Mouse (Mus musculus): ENCODE measurements around the gene Tcap.
A peak's percentile ranks its signal among the peaks of the same experiment; 100 is the strongest.

The Tcap gene

DNA sequence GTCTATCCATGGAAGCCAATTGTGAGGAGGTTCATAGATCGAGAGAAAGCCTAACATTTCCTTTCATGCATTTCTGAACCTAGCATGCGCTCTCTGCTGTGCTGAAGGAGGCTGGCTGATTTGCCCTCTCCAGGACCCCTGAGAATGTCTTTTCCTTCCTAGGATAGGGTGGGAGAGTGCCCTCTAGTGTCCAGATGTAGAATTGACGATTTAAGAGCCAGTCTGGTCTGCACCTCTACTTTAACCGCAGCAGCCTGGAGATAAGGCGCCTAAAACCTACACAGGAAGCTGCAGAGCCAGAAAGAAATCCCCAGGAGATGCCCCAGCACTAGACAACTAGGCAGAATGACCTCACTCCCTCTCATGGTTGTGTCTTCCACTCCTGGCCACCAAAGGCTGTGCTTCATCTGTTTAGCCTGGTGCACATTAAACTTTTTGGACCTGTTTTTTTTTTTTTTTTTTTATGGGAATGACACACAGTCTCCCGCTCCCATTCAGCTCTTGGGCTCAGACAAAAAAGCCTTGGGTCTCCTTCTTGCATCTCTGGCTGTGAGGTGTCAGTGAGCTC, 27.8 kb upstream of the Tcap start:
- peak; percentile 56 to 70 for DNase-seq

DNA sequence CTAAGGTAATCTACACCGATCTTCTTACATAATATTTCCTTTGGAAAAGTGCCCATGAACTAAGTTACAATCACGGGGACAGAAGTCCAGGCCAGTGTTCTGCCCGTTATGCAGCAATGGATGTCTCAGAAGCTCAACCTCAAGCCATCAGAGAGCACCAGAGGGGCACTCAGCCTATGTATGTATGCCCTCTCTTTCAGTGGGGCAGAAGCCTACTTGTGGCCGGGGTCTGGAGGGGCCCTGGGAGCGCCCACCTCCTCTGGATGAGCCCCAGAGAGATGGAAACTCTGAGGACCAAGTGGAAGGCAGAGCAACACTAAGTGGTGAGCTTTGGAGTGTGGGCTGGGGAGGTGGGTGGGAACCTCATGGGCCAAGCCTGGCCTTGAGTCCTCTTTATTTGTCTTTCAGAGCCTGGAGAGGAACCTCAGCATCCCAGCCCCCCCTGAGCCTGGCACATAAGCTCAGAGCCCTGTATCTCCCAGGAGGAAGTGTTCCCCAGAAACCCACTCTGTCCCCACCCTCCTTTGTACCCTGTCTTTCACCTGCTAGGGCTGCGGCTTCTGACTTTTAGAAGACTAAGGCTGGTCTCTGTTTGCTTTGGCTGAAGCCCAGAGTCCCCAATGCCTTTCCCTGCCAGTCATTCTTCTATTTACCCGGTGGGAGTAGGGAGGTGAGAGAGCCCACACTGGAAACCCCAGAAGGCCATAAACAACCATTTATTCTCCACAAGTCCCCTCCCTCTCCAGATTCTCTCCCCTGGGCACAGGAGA, 26.8 kb upstream of the Tcap start:
- DNase-seq: no peak

DNA sequence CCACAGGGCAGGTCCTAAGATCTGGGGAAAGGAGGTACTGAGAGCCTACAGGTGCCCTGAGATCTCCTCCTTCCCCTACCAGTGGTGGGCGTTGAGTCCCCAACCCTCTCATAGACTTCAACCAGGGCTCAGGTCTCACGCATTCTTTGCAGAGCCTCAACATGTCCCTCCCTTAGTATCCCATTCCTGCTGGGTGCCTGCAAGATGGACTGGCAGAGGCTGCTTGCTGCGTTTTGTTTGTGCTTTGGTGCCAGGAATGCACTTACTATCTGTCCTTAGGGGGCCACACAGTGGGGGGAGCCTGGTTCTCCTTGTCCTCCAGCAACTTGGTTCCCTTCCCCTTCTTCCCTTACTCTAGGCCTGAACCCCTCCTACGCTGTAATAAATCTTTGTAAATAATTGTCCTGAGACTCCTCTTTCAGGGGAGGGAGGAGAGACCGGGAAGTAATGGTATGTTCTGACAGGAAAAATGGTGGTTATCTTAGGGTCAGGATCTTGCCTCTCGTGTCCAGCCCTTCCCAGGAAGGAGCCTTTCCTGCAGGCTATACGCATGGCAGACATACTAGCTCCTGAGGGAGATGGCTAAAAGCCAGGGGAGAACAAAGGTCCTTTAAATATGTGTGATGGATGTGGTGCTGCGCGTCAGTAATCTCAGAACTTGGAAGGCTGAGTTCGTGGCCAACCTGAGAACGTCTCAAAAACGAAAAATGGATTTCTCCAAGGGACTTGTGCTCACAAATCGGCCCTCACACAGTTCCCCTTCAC, 26.0 kb upstream of the Tcap start:
- DNase-seq: peak in 1 of 2 experiments; percentile 50

DNA sequence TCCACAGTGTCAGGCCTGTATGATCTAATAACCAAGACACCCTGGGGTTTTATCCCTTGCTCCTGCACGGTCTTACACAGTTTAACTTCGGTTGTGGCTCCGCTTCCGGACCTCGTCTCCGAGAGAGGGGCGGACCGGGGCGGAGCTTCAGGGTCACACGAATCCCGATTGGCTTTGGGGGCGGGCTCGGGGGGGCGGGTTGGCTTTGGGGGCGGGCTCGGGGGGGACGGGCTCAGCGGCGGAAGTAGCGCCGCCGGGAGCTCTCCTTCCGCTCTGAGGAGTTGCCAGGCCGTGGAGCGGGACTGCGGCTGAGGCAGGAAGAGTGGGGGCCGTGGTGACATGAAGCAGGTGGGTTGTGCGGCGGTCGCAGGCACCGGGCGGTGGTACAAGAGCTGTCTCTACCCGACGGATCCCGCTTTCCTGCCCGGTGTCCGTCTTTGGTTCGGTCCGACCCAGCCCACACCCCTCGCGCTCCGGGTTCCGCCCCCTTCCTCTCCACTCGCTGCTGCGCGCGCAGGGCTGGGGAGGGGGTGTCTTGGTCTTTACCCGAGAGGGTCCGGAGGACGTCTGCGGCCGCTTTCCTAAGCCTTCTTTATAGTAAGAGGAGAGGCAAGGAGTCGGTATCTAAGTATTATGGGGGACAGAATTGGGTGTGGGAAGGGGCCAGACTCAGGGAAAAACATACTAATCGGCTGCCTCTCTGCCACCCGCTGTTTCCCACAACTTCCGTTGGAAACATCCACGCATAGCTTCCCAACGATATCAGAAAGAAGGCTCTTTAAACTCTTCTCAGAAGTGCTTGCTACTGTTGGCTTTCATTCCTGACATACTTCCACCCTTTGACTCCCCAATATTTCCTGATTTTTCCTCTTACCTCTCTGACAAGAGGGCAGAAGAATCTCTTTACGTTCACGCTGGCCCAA, 25.2 kb upstream of the Tcap start, which contains the start of gene Stard3:
TSS of gene Stard3 (plus strand) at position 208 of the 923 bp plus-strand sequence.
- DNase-seq: peak; percentile 95 to 97

DNA sequence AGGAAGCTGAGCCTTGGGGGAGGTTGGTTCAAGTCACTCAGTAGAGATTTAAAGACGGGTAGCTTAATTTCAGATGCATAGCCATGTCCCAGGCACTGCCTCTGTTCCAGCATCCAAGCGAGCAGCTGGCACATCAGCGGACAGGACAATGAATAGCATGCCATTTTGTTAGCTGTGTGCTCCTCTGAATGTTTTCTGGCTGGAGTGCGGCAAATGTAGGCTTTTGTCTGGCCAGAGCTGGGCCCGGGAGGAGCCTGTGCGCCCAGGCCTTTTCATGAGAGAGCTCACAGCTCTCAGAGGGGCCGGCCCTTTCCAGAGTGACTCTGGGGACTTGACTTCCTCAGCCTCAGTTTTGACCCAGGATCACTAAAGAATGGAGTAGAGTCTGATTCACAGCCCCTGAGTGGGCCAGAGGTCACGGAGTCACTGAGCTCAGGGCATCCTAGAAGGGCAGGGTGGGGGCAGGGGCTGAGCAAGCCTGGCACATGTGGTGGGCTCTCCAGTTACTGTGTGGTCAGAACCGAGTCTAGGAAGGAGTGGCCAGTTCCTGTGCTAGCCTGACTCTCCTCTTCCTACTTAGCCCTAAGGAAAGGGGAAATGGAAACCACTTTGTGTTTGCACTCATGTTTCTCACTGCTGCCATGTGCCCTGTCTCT, 22.6 kb upstream of the Tcap start:
- no peak for DNase-seq

DNA sequence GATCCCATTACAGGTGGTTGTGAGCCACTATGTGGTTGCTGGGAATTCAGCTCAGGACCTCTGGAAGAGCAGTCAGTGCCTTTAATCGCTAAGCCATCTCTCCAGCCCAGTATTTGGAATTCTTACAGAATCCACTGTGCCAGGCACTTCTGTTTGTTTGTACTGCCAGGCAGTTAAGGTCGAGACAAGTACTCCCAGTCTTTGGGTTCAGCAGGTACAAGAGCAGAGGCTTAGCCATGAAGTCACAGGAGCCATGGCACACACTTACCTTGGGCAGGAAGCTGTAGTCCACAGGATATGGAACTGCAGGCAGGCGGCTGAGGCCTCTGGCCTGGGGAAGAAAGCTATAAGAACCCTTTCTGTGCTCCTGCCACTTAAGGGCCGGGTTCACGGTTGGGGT, 19.8 kb upstream of the Tcap start:
- DNase-seq: no peak

DNA sequence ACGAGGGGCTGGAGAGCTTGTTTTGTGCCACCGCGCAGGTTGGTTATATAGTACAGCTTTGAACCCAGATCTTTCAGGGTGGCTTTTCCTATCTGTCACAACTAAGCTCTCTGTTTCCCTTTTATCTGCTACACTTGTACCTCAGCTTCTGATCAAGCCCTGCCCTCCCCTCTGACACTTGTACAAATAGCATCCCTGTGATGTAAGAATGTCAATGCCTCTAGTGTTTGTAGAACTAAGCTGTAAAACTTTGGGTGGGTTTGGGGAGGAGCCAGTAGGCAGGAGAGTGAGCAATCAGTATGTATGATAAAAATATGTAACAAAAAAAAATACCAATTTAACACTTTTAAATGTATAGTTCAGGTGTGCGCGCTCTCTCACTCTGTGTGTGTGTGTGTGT, 19.2 kb upstream of the Tcap start:
- no peak for DNase-seq

DNA sequence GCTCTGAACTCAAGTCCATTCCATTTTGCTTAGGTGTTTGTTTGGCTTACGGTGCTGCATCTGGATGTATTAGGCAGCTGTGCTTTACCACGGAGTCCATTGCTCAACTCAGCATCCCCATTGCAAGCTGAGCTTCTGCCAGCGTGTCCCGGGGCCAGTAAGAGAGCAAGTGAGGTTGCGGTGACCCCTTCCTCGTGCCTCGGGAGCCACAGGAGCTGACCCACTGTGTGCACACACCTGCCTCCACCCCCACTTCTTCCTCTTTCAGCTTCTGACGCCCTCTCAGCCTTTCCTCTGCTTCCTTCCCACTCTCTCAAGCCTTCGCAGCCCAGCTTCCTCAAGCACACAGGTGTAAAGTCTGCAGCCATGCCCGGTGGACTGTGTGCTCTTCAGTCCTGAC, 17.3 kb upstream of the Tcap start:
- DNase-seq: no peak

DNA sequence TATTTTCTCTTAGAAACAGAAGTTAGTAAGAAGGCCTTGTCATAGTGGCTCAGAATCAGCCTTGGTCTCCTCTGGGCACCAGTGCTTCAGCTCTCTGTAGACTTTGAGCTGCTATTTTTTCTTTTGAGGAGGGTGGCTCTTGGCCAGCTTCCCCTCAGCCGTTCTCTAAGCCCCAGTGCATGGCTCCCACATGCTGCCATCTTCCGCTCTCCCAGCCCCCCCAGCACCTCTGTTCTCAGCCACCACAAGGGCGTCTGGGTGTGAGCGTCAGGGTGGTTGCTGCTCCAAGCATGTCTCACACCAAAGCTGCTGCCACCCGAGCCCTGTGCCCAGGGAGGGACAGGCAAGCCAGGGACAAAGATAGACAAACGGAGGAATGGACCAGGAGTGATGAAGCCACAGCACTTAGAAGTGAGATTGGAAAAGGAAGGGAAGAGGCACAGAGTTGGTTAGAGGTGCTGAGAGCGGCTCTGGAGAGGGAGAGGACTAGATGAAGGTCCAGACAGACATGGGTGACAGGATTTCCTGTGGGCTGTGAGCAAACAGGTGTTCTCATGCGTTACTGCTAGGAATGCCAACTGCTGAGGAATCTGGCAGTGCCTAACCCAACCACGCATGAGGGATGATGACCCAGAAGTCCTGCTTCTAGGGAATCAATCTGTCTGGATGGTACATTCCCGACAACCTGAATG, 16.3 kb upstream of the Tcap start:
- no peak for DNase-seq

DNA sequence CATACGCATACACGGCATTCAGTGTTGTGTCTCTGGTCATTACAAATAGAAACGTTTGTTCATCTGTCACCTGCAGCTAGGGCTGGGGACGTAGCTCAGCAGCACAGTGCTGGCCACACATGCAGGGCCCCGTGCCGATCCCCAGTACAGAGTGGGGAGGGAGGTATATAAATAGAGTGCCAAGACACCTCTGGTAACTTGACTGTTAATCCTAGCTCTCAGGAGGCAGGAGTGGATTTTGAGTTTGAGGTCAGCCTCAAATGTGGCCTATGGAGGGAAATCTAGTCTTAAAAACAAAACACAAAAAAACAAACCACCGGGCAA, 15.8 kb upstream of the Tcap start:
- DNase-seq: no peak

DNA sequence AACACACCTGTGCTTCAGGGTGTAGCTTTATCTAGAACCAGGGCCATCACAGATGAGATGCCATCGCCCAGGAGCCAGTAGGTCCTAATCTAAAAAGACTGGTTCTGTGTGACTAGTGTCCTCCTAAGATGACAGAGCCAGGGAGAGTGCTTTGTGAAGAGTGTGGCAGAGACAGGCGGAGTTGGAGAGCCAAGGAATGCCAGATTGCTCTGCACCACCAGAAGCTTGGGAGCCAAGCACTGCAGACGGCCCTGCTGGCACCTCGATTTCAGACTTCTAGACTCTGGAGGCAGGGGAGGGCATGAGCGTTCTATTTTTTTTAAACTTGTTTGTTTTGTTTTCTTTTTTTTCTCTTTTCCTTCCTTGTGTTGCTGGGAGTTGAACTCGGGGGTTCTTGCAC, 14.3 kb upstream of the Tcap start:
- DNase-seq: no peak

DNA sequence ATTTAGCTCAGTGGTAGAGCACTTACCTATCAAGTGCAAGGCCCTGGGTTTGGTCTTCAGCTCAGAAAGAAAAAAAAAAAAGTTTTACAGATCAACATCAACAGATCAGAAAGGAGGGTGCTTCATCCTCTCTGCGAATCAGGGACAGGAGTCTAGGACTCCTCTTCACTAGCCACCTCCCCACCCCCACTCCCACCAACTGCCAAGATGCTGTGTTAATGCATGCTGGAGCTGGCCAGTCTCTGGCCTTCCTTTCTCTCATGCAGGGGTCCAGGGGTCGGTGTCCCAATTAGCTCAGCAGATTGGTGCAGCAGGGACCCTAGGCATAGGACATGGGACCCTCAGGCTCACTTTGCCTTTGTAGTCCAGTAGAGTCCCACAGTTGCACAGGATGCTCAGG, 13.0 kb upstream of the Tcap start:
- DNase-seq: no peak

DNA sequence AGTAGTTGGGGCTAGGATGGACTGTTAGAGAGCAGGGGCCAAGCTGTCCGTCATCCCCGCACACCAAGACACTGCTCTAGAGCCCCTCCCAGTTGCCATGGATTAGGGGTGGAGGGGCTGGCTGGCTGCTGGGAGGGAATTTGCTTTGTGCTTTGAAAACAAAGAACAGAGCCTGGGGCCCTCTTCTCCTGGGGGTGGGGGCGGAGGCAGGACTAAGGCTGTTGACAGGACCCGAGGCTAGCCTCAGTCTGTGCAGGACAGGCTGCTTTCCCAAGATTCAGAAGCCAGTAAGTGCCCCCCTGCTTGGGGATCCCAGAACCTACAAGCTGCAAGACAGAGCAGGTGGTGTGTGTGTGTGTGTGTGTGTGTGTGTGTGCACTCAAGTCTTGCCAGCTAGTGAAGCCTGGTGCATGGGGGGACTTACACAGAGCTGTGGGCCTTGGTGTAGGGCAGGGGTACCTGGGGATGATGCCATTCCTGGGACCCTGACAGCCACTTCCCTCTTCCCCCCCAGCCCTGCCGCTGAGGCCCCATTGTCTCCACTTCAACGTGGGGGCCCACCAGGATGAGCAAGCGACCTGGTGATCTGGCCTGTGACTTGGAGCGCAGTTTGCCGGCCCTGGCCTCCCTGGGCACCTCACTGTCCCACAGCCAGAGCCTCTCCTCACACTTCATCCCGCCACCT, 11.9 kb upstream of the Tcap start:
- no peak for DNase-seq

DNA sequence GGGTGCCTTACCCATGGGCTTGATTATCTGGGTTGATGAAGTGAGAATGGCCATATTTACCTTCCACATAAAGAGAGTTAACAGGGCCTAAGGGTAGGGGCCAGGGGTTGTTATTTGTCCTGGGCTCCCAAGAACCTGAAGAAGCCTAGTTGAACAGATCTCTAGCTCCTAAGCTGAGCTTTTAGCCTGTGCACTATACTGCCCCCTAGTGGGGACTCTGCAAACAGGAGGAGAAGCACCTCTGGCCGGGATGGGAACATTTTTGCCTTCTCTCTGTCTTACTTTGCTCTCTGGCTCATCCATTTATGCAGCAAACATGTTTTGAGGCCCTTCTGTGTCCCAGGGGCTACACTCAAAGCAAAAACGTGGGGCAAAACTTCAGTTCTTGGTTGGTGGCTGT, 11.2 kb upstream of the Tcap start:
- DNase-seq: peak; percentile 71 to 80

DNA sequence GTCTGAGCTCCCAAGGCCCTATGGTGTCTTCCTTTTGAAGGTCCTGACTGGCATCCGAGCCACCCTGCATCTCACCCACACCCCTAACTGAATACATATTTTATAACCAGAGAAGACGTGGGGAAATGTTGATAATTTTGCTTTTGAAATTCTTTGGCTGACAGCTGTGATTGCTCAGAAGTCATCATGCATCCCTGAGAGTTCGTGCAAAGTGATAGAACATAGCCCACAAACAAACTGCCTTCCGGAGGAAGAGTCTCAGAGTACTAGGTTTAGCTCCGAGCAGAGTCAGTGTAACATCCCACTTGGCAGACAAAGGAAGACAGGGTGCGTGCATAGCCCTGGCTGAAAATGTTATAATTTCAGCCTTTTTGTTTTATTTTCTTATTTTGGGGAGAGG, 10.4 kb upstream of the Tcap start:
- no peak for DNase-seq

DNA sequence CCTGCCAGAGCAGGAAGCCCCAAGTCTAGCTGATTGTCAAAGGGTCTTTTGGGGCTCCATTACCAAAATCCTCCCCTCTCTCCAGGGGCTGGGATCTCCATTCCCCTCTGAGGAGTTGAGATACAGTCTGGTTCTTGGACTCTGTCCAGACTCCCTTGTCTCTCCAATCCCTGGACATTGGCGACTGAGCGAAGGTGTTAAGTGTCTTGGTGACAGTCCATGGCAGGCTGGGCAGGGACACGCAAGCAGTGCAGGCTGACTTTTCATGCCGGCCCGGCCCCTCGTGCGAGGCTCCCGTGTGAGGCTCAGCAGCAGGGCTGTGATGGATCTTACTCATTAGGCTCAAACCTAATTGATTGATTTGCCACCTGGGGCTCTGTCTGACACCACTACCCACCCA, 9.3 kb upstream of the Tcap start:
- no peak for DNase-seq

DNA sequence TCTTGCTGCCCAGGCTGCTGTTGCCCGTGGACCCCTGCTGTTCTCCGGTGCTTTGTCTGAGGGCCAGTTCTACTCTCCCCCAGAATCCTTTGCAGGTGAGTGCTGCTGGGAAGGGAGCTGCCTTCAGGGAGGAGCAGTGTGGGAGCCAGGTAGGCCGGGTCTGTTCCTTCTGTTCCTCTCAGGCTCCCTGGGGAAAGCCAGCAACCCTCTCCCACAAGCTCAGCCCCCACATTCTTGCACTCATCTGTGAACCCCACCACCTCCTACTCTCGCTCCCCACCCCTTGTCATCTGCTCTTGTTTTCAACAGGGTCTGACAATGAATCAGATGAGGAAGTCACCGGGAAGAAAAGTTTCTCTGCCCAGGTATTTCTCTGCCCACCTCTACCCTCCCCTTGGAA, 6.9 kb upstream of the Tcap start:
- DNase-seq: no peak

DNA sequence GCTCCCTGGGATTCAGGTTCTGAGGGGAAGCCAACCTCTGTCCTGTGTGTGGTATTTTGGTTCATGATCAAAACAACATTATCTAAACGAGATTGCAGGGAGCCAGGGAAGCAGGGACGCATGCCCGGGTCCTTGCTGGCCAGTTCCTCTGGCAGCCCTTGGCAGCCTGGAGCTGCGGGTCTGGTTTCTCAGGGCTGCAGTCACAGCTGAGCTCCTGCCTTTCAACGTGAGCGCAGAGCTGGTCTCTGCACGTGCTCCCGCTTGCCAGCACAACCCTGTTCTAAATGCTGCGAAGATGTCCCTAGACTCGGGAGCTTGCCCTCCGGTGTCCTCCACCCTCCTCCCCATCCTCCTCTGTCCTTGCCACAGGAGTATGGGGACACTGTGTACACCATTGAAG, 5.8 kb upstream of the Tcap start:
- DNase-seq: no peak

DNA sequence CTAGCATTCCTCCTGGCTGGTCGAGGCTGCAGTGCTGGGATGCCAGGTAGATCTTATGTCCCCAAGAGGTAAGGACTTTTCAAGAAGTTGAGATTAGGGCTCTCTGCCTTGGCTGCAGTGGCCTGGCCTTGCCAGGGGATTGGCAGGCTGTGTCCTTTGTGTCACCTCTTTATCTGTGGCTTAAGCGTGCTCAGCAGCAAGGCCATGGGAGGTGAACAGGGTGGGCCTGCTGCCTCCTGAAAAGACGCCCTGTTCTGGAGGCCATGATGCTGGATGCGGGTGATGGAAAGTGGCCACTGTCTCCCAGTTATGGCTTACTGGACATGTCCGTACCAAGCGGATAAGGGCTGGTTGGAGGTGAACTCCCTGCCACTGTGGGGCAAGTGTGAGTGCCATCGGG, 4.2 kb upstream of the Tcap start:
- DNase-seq: no peak

DNA sequence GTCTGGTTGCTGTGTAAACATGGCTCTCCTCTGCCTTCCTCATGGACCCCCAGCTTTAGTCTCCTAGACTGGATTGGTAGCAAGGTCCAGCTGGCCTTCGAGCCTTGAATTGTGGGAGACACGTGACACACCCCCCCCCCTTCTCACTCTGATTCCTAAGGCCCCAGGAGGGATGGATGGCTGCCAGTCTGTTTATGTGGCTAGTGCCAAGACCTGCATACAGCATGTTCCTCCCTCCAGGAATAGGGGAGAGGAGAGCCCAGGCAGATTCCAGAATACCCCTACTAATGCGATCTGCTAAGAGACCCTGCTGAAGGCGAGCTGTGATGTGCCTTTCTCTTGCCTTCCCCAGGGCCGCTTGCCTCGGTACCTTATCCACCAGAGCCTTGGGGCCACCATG, 3.5 kb upstream of the Tcap start:
- no peak for DNase-seq

DNA sequence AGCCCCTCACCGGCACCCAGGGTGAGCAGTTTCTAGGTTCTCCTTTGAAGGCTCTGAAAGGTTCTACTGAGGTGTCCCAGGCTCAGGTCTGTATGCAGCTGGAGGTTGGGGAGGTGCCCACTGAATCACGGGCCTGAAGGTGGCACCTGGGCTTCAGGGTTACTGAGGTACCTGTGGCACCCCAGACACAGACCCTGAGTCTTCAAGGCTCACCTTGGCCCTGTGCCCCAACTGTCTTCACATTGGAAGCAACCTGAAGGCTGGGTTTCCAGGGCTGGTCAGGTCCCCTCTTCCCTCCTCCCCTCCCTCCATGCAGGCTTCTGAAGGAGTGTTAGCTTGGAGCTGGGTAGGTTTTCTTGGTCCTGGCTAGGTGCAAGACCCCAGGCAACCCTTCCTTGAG, 2.0 kb upstream of the Tcap start:
- DNase-seq: no peak

Measured in kidney, postnatal 4 days (tissue).